Mouse (Mus musculus) limb, embryonic 11.5 days (tissue): ENCODE measurements around the gene Eef1akmt2. TPM values are rescaled to one million over a fixed set of nuclear protein-coding genes. Genes with fewer than 3 reads are reported as not detected.

ENCODE experiments used
- ATAC-seq: fragments of 200-750 bp; cut with Nextera tagmentation; 2 replicates; pipeline ENCODE4 v1.8.0; 2017; ENCODE audit warnings: low read depth; ENCODE audit not compliant: insufficient number of reproducible peaks, low FRiP score, low TSS enrichment
- DNase-seq: peaks from one replicate; pipeline ENCODE4 v3.0.0-alpha.2; 2015; ENCODE audit warnings: low spot score
- H3K27ac ChIP-seq: fragments of 300-500 bp; sonication (generic); replicated peaks from 2 replicates; pipeline ENCODE4 v1.5.1; 2014; ENCODE audit warnings: low read depth, mild to moderate bottlenecking, low read length
- H3K27me3 ChIP-seq: fragments of 300-500 bp; sonication (generic); 2 replicates; pipeline ENCODE4 v1.6.1; 2014; ENCODE audit warnings: mild to moderate bottlenecking, low read length, mixed read lengths; ENCODE audit not compliant: control insufficient read depth, insufficient read depth
- H3K36me3 ChIP-seq: fragments of 300-500 bp; sonication (generic); 2 replicates; pipeline ENCODE4 v1.6.1; 2014; ENCODE audit warnings: mild to moderate bottlenecking, low read length, moderate library complexity, mixed read lengths; ENCODE audit not compliant: control insufficient read depth, insufficient read depth
- H3K4me1 ChIP-seq: fragments of 300-500 bp; sonication (generic); 2 replicates; pipeline ENCODE4 v1.6.1; 2014; ENCODE audit warnings: low read length, mixed read lengths; ENCODE audit not compliant: control insufficient read depth, insufficient read depth
- H3K4me2 ChIP-seq: fragments of 300-500 bp; sonication (generic); 2 replicates; pipeline ENCODE4 v1.6.1; 2014; ENCODE audit warnings: low read depth, mild to moderate bottlenecking, moderate library complexity; ENCODE audit not compliant: severe bottlenecking
- H3K4me3 ChIP-seq: fragments of 300-500 bp; sonication (generic); 2 replicates; pipeline ENCODE4 v1.5.1; 2014; ENCODE audit warnings: low read depth, low read length
- H3K9ac ChIP-seq: fragments of 300-500 bp; sonication (generic); 2 replicates; pipeline ENCODE4 v1.6.1; 2014; ENCODE audit warnings: mild to moderate bottlenecking, low read length
- H3K9me3 ChIP-seq: fragments of 300-500 bp; sonication (generic); 2 replicates; pipeline ENCODE4 v1.6.1; 2016; ENCODE audit warnings: low read length; ENCODE audit not compliant: control insufficient read depth
- WGBS: fragments of 180-500 bp; shearing (Covaris S2); extraction: QIAGEN DNeasy Blood & Tissue Kit; methylation state at CpG from one replicate; pipeline ENCODE4 v1.1.7; 2014; 5-methylcytosine and 5-hydroxymethylcytosine counted together
- polyA plus RNA-seq: library from polyadenylated mRNA; unstranded; fragments of >200 nt; fragmentation: Nextera tagmentation; extraction: Ambion mirVana; gene quantifications from 2 replicates; pipeline ENCODE4 v1.2.1, GENCODE M21; 2014

The Eef1akmt2 gene
- polyA plus RNA-seq, 1 experiment from 2014 or later = 76.6 TPM

DNA sequence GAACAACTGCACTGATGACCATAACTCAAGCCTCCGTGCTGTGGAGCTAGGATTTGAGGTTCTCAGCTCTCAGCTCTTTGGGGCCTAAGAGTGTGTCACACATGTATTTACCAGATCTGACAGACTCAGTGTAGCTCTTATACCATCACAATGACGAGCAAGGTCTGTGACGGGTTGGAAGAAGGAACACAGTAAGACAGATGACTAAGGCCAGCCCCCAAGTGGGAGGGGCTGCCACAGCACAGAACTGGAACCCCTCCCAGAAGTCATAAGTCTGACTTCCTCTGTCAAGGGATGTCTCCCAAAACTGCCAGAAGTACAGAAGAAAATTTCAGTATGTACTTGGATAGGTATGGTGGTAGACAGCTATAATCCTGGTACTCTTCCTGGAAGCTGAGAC is 48.5 kb downstream of the Eef1akmt2 start:
- Histone ChIP-seq H3K27ac (no peak overlapping the region), H3K27me3 (no peaks in the 10 kb centered on the region), H3K4me2 (no peak overlapping the region), H3K9ac (no peak overlapping the region), H3K4me1 (peaks cover 16% of the 10 kb centered on the region), H3K9me3 (no peaks in the 10 kb centered on the region), H3K36me3 (no peaks in the 10 kb centered on the region; the same call in 1 of the 2 replicates), H3K4me3 (no peak overlapping the region)
- DNase-seq (no peak), ATAC-seq (no peak)
- 78% methylated on average over 3 of the region's 3 CpGs for WGBS

DNA sequence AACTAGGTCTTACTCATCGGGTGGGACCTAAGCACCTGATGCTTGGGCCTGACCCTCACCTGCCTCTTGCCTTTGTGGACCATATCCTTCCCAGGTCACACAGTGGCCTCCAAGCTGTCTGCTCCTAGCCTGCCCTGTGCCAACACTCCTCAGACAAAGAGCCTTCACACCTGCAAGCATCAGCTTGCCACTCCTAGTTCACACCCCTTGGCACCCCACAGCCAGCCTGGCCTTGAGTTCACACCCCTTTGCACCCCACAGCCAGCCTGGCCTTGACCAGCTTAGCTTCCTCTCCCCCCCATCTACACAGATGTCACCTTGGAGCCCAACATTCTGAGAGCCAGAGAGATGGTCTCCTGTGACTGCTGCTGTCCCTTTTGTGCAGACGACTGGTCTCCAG is 49.1 kb downstream of the Eef1akmt2 start:
- H3K36me3 ChIP-seq = no peaks in the 10 kb centered on the region; the same call in 1 of the 2 replicates
- no peaks in the 10 kb centered on the region for H3K27me3 ChIP-seq
- ATAC-seq (no peak), DNase-seq (no peak)
- H3K4me2 ChIP-seq = no peak overlapping the region
- H3K9me3 ChIP-seq = no peaks in the 10 kb centered on the region
- H3K4me3 ChIP-seq = no peak overlapping the region
- peaks cover 10% of the 10 kb centered on the region; the same call in 1 of the 2 replicates for H3K4me1 ChIP-seq
- WGBS = 81% methylated on average over 2 of the region's 2 CpGs
- no peak overlapping the region for H3K9ac ChIP-seq
- H3K27ac ChIP-seq = no peak overlapping the region

DNA sequence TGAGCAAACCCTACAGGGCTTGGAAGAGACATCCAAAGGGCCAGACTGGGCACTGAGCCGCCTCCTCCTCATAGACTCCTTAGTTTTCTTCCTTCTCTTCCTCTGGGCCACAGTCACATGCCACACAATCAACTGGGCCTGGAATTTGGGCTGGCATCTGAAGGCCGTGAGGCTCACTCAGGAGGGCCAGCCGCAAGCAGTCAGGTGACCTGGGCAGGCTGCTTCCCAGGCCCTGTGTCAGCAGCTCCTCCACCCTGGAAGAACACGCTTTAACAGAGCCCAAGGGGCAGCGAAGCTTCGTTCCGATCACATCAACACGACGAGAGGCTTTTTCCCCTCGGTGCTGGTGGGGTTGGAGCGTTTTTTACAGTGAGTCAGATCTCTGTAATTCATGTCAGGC is 49.8 kb downstream of the Eef1akmt2 start:
- no peak for DNase-seq
- H3K4me1 ChIP-seq = peaks cover 7% of the 10 kb centered on the region; the same call in 1 of the 2 replicates

DNA sequence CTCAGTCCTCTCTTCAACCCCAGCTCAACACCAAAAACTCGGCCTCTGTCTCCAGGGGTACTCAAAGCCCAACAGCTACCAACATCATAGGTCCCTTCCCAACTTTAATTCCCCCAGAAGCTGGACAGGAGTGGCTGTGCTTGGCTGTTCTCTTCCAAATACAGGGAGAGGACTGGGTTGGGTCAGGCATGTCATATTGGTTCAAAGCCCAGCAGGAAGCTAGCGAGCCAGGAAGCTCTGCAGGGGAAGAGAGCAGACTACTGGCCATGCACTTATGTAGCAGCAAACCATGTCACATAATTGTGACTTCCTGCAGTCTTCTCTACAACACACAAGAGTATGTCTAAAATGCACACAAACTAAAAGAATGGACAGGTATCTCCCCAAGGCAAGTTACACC is 50.4 kb downstream of the Eef1akmt2 start:
- no peak overlapping the region for H3K4me2 ChIP-seq
- H3K27me3 ChIP-seq = no peaks in the 10 kb centered on the region
- no peak for DNase-seq
- 73% methylated on average over 2 of the region's 2 CpGs for WGBS
- no peaks in the 10 kb centered on the region for H3K9me3 ChIP-seq
- H3K36me3 ChIP-seq = no peaks in the 10 kb centered on the region; the same call in 1 of the 2 replicates
- H3K4me1 ChIP-seq = peaks cover under 1% of the 10 kb centered on the region; the same call in 1 of the 2 replicates
- no peak overlapping the region for H3K9ac ChIP-seq
- no peak overlapping the region for H3K27ac ChIP-seq
- no peak overlapping the region for H3K4me3 ChIP-seq
- ATAC-seq = no peak

More for the DNA sequence above, 49.8 kb downstream of the Eef1akmt2 start:
- 86% methylated on average over 11 of the region's 11 CpGs for WGBS
- ATAC-seq = no peak
- H3K27ac ChIP-seq = no peak overlapping the region
- no peak overlapping the region for H3K9ac ChIP-seq
- no peaks in the 10 kb centered on the region for H3K9me3 ChIP-seq
- H3K4me2 ChIP-seq = no peak overlapping the region
- H3K27me3 ChIP-seq = no peaks in the 10 kb centered on the region
- no peak overlapping the region for H3K4me3 ChIP-seq
- no peaks in the 10 kb centered on the region; the same call in 1 of the 2 replicates for H3K36me3 ChIP-seq

DNA sequence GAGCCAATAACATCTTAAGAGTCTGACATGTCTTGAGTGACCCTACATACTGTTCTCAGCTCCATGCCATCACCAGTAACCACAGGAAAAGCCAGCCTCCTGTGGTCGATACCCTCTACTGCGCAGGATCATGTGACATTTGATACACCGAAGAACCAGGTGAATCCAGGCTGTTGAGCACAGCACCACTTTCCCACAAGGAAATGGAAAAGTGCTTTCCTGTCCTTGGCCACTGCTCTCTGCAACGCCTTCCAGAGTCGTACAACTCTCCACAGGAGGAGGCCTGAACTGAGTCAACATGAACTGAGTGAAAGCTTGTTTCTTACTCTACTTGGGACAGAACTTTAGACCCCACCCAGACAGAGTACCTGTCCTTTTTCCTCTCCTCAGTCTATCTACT is 51.0 kb downstream of the Eef1akmt2 start:
- WGBS = 83% methylated on average over 5 of the region's 5 CpGs
- ATAC-seq = no peak
- H3K9me3 ChIP-seq = no peaks in the 10 kb centered on the region
- no peaks in the 10 kb centered on the region; the same call in 1 of the 2 replicates for H3K36me3 ChIP-seq
- no peak overlapping the region for H3K4me2 ChIP-seq
- no peak overlapping the region for H3K4me3 ChIP-seq
- no peak overlapping the region for H3K9ac ChIP-seq
- no peak for DNase-seq
- no peaks in the 10 kb centered on the region for H3K4me1 ChIP-seq
- no peak overlapping the region for H3K27ac ChIP-seq
- no peaks in the 10 kb centered on the region for H3K27me3 ChIP-seq

DNA sequence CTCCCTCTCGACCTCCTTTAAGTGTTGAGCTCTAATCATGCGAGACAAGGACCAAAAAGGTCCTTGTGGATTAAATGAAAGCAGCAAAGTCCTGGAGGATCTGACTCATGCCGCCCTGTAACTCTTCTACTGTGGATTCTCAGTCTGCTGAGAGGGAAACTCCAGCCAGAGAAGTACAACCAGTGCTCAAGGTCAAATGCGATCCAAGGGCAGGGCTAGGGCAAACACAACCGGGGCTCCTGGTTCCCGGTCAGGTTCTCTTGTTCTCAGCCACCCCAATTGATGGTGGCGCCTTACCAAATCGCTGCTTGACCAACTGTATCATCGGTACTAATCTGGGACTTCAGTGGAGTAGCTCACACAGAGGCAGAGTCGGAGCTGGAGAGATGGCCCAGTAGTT is 51.6 kb downstream of the Eef1akmt2 start:
- Histone ChIP-seq H3K27me3 (no peaks in the 10 kb centered on the region), H3K9me3 (no peaks in the 10 kb centered on the region), H3K27ac (no peak overlapping the region), H3K36me3 (no peaks in the 10 kb centered on the region; the same call in 1 of the 2 replicates), H3K9ac (no peak overlapping the region), H3K4me1 (no peaks in the 10 kb centered on the region), H3K4me3 (no peak overlapping the region), H3K4me2 (no peak overlapping the region)
- ATAC-seq = no peak
- no peak for DNase-seq
- 93% methylated on average over 10 of the region's 10 CpGs for WGBS

DNA sequence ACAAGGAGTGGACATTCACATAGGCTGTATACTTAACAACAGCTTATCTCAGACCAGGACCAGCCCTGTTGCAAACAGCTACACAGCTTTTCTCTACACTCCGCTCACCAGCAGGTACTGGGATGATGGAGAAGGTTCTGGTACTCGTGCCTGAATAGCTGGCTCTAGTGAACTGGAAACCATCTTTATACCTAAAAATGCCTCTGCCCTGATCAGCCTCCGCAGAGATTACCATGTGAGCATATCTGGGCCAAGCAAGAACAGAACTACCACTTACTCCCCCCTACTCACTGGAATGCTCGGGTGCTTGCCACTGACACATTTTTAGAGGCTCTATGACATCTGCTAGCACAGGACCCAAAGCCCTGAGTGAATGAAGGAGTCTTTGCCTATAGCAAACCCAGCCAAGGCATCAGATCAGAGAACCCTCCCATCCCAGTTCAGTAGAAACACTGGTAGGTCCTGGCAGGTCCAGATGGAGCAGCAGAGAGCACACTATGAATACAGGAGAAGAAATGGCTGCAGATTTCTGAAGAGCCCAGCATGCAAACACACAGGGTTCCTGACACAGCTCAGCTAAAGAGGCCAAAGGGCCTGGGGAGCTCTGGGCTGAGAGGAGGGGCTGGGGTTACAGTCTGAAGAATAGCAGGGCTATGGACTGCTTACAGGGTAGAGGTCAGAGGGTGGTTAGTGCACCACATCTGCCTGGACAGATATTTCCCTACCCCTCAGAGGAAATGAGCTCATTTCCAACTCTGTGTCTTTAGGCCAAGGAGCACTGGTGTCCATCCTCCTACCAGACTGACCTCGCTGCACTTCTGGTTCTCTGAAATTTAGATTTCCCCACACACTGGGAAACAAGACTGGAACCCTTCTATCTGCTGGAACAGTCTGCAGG is 53.1 kb downstream of the Eef1akmt2 start:
- Histone ChIP-seq H3K27me3 (no peaks in the 10 kb centered on the region), H3K36me3 (no peaks in the 10 kb centered on the region; the same call in 1 of the 2 replicates), H3K27ac (no peak overlapping the region), H3K4me1 (no peaks in the 10 kb centered on the region), H3K9me3 (no peaks in the 10 kb centered on the region), H3K4me3 (no peak overlapping the region), H3K4me2 (no peak overlapping the region), H3K9ac (no peak overlapping the region)
- ATAC-seq (no peak), DNase-seq (no peak)
- 84% methylated on average over 5 of the region's 5 CpGs for WGBS

DNA sequence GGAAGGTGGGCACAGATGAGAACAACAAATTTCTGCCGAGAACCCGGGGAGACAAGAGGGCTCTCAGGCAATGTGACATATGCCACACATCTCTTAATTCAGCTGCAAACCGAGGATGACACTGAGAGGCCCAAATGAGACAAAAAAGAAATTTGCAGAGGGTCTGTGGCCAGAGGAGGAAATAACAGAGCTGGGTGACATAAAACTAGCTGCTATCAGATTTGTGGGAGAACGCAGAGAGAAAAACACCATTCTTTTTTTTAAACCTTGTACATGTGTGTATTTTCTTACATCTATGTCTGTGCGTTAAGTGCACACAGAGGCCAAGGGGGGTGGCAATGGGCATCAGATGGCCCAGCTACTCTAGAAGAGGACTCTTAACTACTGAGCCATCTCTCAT is 57.3 kb downstream of the Eef1akmt2 start:
- no peak for DNase-seq
- Histone ChIP-seq H3K9ac (no peak overlapping the region), H3K9me3 (no peaks in the 10 kb centered on the region), H3K27ac (no peak overlapping the region), H3K27me3 (no peaks in the 10 kb centered on the region), H3K4me2 (no peak overlapping the region), H3K4me1 (0 out of 2 replicates have a peak, but pooled peaks cover 4% of the 10 kb centered on the region), H3K36me3 (no peaks in the 10 kb centered on the region), H3K4me3 (no peak overlapping the region)
- no peak for ATAC-seq
- 92% methylated on average over 5 of the region's 5 CpGs for WGBS
